Mouse (Mus musculus): ENCODE measurements around the gene Rbm39. TPM values are rescaled to one million over a fixed set of nuclear protein-coding genes. Genes with fewer than 3 reads are reported as not detected.

The Rbm39 gene
- polyA plus RNA-seq, 1 experiment from 2014 or later: 326 TPM

DNA sequence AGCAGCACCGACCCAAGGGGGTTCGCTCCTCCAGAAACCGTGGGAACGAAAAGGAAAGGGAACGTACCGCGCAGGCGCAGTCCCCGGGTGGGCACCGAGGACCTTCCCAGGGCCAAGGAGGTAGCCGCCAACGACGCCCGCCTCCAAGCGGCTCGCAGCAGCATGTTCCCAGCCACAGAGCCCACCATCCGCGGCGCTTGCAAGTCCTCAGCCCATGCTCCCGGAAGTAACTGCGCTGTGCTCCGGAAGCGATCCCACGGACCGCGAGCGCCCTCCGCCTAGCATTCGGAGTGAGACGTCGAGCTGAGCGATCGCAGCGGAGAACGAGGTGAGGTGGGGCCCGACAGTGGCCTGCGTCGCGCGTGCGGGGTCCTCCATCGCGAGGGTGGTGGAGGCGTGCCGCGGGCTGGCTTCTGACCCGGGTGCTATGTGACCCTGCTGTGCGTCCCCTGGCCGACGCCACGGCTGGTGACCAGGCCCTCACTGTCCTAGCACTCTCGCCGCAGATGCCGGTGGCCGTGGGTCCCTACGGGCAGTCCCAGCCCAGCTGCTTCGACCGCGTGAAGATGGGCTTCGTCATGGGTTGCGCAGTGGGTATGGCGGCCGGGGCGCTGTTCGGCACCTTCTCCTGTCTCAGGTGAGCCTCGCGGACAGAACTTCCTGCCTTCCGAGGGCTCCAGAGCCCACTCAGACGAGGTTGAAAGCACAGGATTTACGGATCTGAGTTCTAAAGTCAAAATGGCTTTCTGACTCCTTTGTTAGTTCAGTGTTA lies 35.9 kb downstream of the Rbm39 start, which contains the start of the genes Romo1 and Nfs1:
Gene Romo1, plus strand, starts transcription at position 87 of the 772 bp plus-strand sequence.
Gene Nfs1, minus strand, starts transcription at position 234 of the 772 bp plus-strand sequence.
- Histone ChIP-seq H3K4me2 (replicated peaks; ENCODE audit: low read depth) (peak within 1 kb of the TSS; percentile 86), H3K36me3 (ENCODE audit: control insufficient read depth, insufficient read depth) (peaks cover 38% of the 10 kb centered on the region), H3K9me3 (ENCODE audit: control insufficient read depth) (no peaks in the 10 kb centered on the region), H3K9ac (ENCODE audit: low read depth, low read length) (peak within 1 kb of the TSS; percentile 78), H3K27ac (ENCODE audit: low read depth, low read length) (peak within 1 kb of the TSS; percentile 93), H3K4me3 (ENCODE audit: low read depth, low read length) (peak within 1 kb of the TSS; percentile 73), H3K4me1 (replicated peaks; ENCODE audit: control insufficient read depth, insufficient read depth, low read length) (no peaks in the 10 kb centered on the region; the same call in 1 of the 2 replicates), H3K27me3 (replicated peaks; ENCODE audit: control insufficient read depth, insufficient read depth, low read length) (no peaks in the 10 kb centered on the region)
- peak; percentile 85 for ATAC-seq
- 0% methylated on average over 66 of the region's 70 CpGs for WGBS
- TF ChIP-seq CTCF (IDR thresholded peaks at IDR 0.05; ENCODE audit: low read depth): peak; percentile 80

DNA sequence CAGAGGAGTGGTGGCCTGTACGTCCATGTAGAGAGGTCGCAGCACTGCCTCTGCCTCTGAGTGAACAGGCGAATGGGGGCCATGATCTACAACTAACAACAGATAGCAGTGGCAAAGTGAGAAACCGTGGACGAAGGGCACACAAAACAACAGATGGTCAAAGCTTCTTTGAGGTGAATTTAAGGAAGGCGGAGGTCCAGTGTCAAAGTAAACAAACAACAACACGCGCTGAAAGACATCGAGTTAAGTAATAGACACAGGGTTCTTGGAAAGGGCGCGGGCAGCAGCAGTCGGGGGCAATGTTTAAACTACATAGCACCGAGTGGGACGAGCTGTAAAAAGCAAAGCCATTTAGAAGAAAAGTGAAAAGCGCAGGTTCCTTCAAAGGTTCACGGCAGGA lies 36.7 kb downstream of the Rbm39 start:
- no peak for TF ChIP-seq CTCF (IDR thresholded peaks at IDR 0.05; ENCODE audit: low read depth)
- Histone ChIP-seq H3K9me3 (ENCODE audit: control insufficient read depth) (no peaks in the 10 kb centered on the region), H3K4me2 (replicated peaks; ENCODE audit: low read depth) (peak overlapping the region; percentile 86), H3K9ac (ENCODE audit: low read depth, low read length) (peak overlapping the region; percentile 78), H3K4me1 (replicated peaks; ENCODE audit: control insufficient read depth, insufficient read depth, low read length) (no peaks in the 10 kb centered on the region; the same call in 1 of the 2 replicates), H3K4me3 (ENCODE audit: low read depth, low read length) (peak overlapping the region; percentile 73), H3K27ac (ENCODE audit: low read depth, low read length) (peak overlapping the region; percentile 93), H3K27me3 (replicated peaks; ENCODE audit: control insufficient read depth, insufficient read depth, low read length) (no peaks in the 10 kb centered on the region), H3K36me3 (ENCODE audit: control insufficient read depth, insufficient read depth) (peaks cover 37% of the 10 kb centered on the region)
- WGBS: 3% methylated on average over 16 of the region's 16 CpGs
- ATAC-seq: peak; percentile 3; the same call in 1 of the 2 replicates

DNA sequence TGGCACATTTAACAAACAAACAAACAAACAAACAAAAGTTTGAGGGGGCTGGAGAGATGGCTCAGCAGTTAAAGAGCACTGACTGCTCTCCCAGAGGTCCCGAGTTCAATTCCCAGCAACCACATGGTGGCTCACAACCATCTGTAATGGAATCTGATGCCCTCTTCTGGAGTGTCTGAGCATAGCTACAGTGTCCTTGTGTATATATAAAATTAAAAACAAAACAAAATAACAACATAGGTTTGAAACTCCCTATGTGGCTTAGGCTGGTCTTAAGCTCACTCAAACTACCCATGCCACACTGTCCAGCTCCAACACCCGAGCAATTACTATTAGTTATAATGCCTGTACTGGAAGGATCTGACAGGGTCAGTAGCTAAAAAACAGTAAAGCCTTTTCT lies 37.2 kb downstream of the Rbm39 start:
- Histone ChIP-seq H3K4me3 (ENCODE audit: low read depth, low read length) (peak overlapping the region; percentile 73; the same call in 1 of the 2 replicates), H3K4me2 (replicated peaks; ENCODE audit: low read depth) (peak overlapping the region; percentile 86), H3K9ac (ENCODE audit: low read depth, low read length) (peak overlapping the region; percentile 78; the same call in 1 of the 2 replicates), H3K27ac (ENCODE audit: low read depth, low read length) (0 out of 2 replicates have a peak overlapping the region, but pooled peaks have one; percentile 93), H3K4me1 (replicated peaks; ENCODE audit: control insufficient read depth, insufficient read depth, low read length) (no peaks in the 10 kb centered on the region; the same call in 1 of the 2 replicates), H3K9me3 (ENCODE audit: control insufficient read depth) (no peaks in the 10 kb centered on the region), H3K36me3 (ENCODE audit: control insufficient read depth, insufficient read depth) (peaks cover 32% of the 10 kb centered on the region), H3K27me3 (replicated peaks; ENCODE audit: control insufficient read depth, insufficient read depth, low read length) (no peaks in the 10 kb centered on the region)
- WGBS: 81% methylated on average over 2 of the region's 2 CpGs
- ATAC-seq: no peak
- peak; percentile 35; the same call in 1 of the 2 replicates for TF ChIP-seq CTCF (IDR thresholded peaks at IDR 0.05; ENCODE audit: low read depth)

DNA sequence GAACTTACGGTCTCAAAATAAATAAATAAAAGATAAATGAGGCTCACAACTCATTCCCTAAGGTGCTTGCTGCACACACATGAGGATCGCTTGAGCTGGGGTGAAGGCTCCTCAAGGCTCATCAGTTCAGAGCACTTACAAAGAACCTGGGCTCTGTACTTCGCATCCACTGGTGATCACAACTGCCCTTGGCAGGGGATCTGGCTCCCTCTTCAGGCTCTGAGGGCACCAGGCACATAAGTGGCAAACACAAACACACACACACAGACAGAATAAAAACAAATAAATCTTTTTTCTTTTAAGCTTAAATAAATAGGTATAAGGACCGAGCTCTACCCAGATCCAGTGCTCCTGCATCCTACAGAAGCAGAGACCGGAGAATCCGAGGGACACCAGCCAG lies 44.3 kb downstream of the Rbm39 start:
- no peak overlapping the region for H3K4me2 ChIP-seq (replicated peaks; ENCODE audit: low read depth)
- ATAC-seq: no peak
- no peak overlapping the region for H3K9ac ChIP-seq (ENCODE audit: low read depth, low read length)
- H3K4me1 ChIP-seq (replicated peaks; ENCODE audit: control insufficient read depth, insufficient read depth, low read length): no peaks in the 10 kb centered on the region
- TF ChIP-seq CTCF (IDR thresholded peaks at IDR 0.05; ENCODE audit: low read depth): peak; percentile 60
- H3K27me3 ChIP-seq (replicated peaks; ENCODE audit: control insufficient read depth, insufficient read depth, low read length): no peaks in the 10 kb centered on the region
- no peak overlapping the region for H3K4me3 ChIP-seq (ENCODE audit: low read depth, low read length)
- H3K36me3 ChIP-seq (ENCODE audit: control insufficient read depth, insufficient read depth): peaks cover 49% of the 10 kb centered on the region
- H3K9me3 ChIP-seq (ENCODE audit: control insufficient read depth): no peaks in the 10 kb centered on the region
- H3K27ac ChIP-seq (ENCODE audit: low read depth, low read length): no peak overlapping the region
- 86% methylated on average over 6 of the region's 6 CpGs for WGBS

DNA sequence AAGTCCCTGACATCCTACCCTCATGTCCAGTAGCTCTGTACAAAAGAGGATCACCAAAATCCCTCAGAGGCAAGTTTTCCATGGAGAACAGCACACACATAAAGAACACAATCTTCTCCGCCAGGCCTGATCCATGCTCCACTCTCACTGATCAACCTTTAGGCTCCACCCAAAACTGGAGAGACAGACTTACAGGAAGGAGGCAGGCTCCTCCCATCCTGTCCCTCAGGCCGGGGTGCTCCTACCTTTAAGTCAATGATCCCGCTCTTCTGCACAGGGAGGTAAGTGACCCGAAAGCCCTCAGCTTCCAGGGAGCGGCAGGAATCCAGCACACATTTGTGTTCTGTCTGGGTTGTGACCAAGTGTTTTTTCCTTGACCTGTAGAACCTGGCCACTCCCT lies 45.9 kb downstream of the Rbm39 start:
- Histone ChIP-seq H3K27ac (ENCODE audit: low read depth, low read length) (no peak overlapping the region), H3K36me3 (ENCODE audit: control insufficient read depth, insufficient read depth) (peaks cover 45% of the 10 kb centered on the region), H3K4me1 (replicated peaks; ENCODE audit: control insufficient read depth, insufficient read depth, low read length) (no peaks in the 10 kb centered on the region), H3K4me3 (ENCODE audit: low read depth, low read length) (no peak overlapping the region), H3K4me2 (replicated peaks; ENCODE audit: low read depth) (no peak overlapping the region), H3K27me3 (replicated peaks; ENCODE audit: control insufficient read depth, insufficient read depth, low read length) (no peaks in the 10 kb centered on the region), H3K9me3 (ENCODE audit: control insufficient read depth) (no peaks in the 10 kb centered on the region), H3K9ac (ENCODE audit: low read depth, low read length) (no peak overlapping the region)
- no peak for TF ChIP-seq CTCF (IDR thresholded peaks at IDR 0.05; ENCODE audit: low read depth)
- WGBS: 94% methylated on average over 5 of the region's 5 CpGs
- ATAC-seq: no peak

DNA sequence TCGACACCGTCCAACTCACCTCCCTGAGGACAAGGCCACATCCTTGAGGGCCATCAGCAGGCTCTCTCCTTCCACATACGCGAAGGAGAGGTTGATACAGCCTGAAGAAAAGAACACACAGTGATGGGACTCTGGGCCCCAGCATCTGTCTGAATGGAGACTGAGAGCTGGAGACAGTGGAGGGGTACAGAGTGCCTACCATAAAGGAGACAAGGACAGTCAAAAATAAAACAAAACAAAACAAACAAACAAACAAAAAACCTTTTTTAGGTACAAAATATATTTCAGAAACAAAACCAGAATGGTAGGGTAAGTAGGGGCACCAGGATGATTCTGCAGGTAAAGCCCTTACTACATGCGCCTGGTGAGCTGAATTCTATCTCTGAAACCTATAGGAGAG lies 53.0 kb downstream of the Rbm39 start, which contains the start of gene Gm28036:
Gene Gm28036, minus strand, starts transcription at position 101 of the 400 bp plus-strand sequence.
- Histone ChIP-seq H3K27me3 (replicated peaks; ENCODE audit: control insufficient read depth, insufficient read depth, low read length) (no peaks in the 10 kb centered on the region), H3K27ac (ENCODE audit: low read depth, low read length) (no peak within 1 kb of the TSS), H3K36me3 (ENCODE audit: control insufficient read depth, insufficient read depth) (peaks cover 36% of the 10 kb centered on the region), H3K4me3 (ENCODE audit: low read depth, low read length) (no peak within 1 kb of the TSS), H3K9ac (ENCODE audit: low read depth, low read length) (no peak within 1 kb of the TSS), H3K4me2 (replicated peaks; ENCODE audit: low read depth) (no peak within 1 kb of the TSS), H3K9me3 (ENCODE audit: control insufficient read depth) (no peaks in the 10 kb centered on the region), H3K4me1 (replicated peaks; ENCODE audit: control insufficient read depth, insufficient read depth, low read length) (no peaks in the 10 kb centered on the region)
- over 99% methylated on average over 5 of the region's 5 CpGs for WGBS
- ATAC-seq: no peak
- no peak for TF ChIP-seq CTCF (IDR thresholded peaks at IDR 0.05; ENCODE audit: low read depth)
